Mouse (Mus musculus) cortical plate, adult 2 months (tissue): ENCODE results near the gene Smim1. TPM values are rescaled to one million over a fixed set of nuclear protein-coding genes. Genes with fewer than 3 reads are reported as not detected.

ENCODE experiments used
- H3K27ac ChIP-seq: fragments of 200-500 bp; 2 replicates; pipeline ENCODE4 v1.5.1; 2012; ENCODE audit warnings: low read length, control low read depth, inconsistent platforms; ENCODE audit not compliant: insufficient read depth
- H3K4me1 ChIP-seq: fragments of 200-500 bp; 2 replicates; pipeline ENCODE4 v1.6.1; 2011; ENCODE audit warnings: low read length; ENCODE audit not compliant: control insufficient read depth, insufficient read depth
- H3K4me3 ChIP-seq: fragments of 200-500 bp; 2 replicates; pipeline ENCODE4 v1.5.1; 2011; ENCODE audit warnings: mild to moderate bottlenecking, low read length, control low read depth; ENCODE audit not compliant: insufficient read depth
- CTCF ChIP-seq: fragments of 200-500 bp; IDR thresholded peaks from 2 replicates; pipeline ENCODE4 v1.5.1; 2011; ENCODE audit warnings: mild to moderate bottlenecking, control low read depth, low read length; ENCODE audit not compliant: insufficient read depth; ENCODE audit errors: extremely low read depth
- POLR2A ChIP-seq: fragments of 200-500 bp; IDR thresholded peaks from 2 replicates; pipeline ENCODE4 v1.6.1; 2011; ENCODE audit warnings: mild to moderate bottlenecking, low read length, control low read depth; ENCODE audit not compliant: insufficient read depth; ENCODE audit errors: extremely low read depth
- polyA plus RNA-seq: library from polyadenylated mRNA; depleted of rRNA; stranded (reverse); fragments of >200 nt; gene quantifications from 2 replicates; pipeline ENCODE4 v1.2.3, GENCODE M21; 2012; rRNA removed

The Smim1 gene
- polyA plus RNA-seq, 1 experiment: 21.3 TPM

DNA sequence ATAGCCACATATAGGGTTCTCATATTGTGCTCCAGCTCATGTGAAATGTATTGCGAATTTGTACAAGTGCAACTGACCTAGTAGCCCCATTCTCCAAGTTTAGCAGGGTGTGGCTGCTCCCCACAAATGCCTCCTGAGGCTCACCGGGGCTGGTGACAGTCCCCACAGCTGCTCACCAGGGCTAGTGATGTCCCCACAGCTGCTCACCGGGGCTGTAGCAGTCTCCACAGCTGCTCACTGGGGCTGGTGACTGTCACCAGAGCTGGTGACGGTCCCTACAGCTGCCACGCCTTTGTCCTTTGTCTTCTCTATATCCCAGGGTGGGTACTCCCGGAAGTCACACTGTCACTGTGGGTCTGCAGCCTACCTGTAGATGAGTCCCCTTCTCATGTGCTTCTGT is 19.8 kb downstream of the Smim1 start:
- no peak for TF ChIP-seq POLR2A
- no peak for TF ChIP-seq CTCF
- Histone ChIP-seq H3K27ac (no peak overlapping the region), H3K4me1 (peaks cover 4% of the 10 kb centered on the region), H3K4me3 (no peak overlapping the region)

DNA sequence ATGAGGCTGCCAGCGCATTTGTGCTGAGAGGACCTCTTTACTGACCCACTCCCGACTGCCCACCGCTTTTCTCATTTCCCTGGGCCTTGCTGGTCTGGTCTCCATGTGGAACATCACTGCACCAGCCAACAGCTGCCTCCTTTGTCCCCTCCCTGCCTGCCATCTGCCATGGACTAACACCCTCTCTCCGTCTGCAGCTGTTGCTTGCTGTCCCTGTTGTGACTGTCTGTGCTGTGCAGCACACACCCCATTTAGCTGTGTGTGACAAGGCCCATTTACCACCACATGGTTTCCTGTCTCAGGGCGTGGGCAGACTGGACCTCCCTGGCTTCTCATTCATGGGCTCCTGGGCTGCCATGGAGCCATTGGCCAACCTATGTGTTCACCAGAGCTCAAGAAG is 20.5 kb downstream of the Smim1 start:
- no peak overlapping the region for H3K4me3 ChIP-seq
- peaks cover 4% of the 10 kb centered on the region for H3K4me1 ChIP-seq
- TF ChIP-seq CTCF (no peak), POLR2A (no peak)
- no peak overlapping the region for H3K27ac ChIP-seq

DNA sequence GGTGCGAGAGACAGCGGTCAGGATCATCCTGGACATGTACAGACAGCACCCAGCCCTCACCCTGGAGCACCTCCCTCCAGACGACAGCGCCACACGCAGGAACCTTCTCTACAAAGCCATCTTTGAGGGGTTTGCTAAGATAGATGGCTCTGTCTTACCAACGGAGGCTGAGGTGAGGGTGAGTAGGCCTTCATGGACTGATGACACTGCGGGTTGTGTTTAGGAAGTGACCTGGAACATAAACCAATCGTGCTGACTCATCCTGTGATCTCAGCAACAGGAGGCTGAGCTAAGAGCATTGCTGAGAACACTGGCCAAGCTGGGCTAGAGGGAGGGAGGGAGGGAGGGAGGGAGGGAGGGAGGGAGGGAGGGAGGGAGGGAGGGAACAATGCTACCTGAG is 32.5 kb downstream of the Smim1 start:
- Histone ChIP-seq H3K27ac (no peak overlapping the region), H3K4me1 (no peaks in the 10 kb centered on the region), H3K4me3 (no peak overlapping the region)
- TF ChIP-seq CTCF (no peak), POLR2A (no peak)

DNA sequence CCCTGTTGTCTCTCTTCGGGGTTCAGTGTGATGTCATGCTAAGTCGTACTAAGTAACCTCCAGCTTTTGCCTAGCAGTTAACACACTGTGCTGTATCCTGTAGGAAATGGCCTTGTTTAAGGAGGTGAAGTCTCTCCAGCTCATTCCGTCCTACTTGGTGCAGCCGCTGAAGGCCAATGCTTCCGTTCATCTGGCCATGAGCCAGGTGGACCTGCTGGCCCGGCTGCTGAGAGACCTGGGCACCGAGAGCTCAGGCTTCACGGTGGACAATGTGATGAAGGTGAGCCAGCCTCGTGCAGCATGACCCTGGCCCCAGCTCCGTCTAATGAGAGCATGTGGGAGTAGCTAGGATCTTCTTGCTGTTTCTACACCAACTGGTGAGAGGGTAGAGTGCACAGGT is 33.3 kb downstream of the Smim1 start:
- H3K4me1 ChIP-seq: no peaks in the 10 kb centered on the region
- TF ChIP-seq CTCF (no peak), POLR2A (no peak)
- no peak overlapping the region for H3K27ac ChIP-seq
- no peak overlapping the region for H3K4me3 ChIP-seq

DNA sequence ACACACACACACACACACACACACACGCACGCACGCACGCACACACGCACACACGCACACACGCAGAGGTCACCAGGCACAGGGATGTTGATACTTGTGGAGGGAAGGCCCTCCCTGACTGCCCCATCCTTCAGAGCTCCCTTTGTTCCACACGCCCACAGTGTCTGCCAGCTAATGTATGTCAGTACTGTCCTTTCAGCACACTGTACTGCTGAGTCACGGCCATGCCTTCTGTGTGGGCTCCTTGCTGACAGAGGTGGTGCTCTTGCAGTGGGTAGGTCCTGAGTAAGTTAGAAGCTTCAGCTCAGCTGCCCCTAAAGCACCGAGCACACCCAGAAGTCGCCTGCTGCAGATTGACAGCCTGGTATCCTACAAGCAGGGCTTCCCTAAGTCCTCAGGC is 45.6 kb downstream of the Smim1 start:
- TF ChIP-seq CTCF: no peak
- no peak for TF ChIP-seq POLR2A
- no peak overlapping the region for H3K4me3 ChIP-seq

DNA sequence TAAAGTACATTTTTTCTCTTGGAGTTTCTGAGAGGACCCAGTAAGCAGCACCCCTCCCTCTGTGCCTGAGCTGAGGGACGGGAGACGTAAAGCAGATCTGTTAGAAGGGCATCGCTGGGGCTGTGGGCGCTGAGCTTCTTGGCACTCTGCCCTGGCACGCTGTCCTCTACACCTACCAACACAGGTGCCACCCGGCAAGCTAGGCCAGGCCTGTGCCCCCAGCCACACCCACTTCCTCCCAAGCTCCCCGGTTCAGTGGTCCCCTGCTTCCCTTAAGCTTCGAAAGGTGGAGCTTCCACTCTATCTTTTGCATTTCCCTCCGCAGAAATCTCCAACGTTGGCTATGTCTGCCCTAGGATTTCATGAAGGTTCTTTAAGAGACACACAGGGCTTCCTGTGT is 46.8 kb downstream of the Smim1 start:
- peaks cover 3% of the 10 kb centered on the region; the same call in 1 of the 2 replicates for H3K4me1 ChIP-seq
- no peak overlapping the region for H3K27ac ChIP-seq
- TF ChIP-seq POLR2A: no peak
- H3K4me3 ChIP-seq: no peak overlapping the region

More for the DNA sequence above, 45.6 kb downstream of the Smim1 start:
- peaks cover 3% of the 10 kb centered on the region; the same call in 1 of the 2 replicates for H3K4me1 ChIP-seq
- no peak overlapping the region for H3K27ac ChIP-seq

DNA sequence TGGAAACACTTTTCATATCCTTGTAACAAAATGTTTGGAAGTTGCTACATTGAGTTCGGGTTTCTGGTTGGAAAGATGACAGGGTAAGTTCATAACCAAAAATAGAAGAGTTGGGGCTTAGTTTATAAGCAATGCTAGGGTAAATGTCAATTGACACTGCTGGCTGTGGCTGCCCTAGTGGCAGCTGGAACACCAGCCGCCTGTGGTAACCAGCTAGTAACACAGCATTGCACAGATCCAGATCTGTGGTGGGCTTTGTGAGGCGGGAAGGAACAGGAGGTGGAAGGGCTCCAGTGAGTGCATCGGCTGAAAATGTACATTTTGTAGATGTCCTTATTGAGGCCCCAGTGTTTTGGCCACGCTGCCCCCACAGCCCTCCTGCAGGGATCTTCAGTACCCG is 50.3 kb downstream of the Smim1 start:
- no peak for TF ChIP-seq POLR2A
- TF ChIP-seq CTCF: no peak
- Histone ChIP-seq H3K27ac (no peak overlapping the region), H3K4me1 (peaks cover 3% of the 10 kb centered on the region; the same call in 1 of the 2 replicates), H3K4me3 (peak overlapping the region; percentile 92)

DNA sequence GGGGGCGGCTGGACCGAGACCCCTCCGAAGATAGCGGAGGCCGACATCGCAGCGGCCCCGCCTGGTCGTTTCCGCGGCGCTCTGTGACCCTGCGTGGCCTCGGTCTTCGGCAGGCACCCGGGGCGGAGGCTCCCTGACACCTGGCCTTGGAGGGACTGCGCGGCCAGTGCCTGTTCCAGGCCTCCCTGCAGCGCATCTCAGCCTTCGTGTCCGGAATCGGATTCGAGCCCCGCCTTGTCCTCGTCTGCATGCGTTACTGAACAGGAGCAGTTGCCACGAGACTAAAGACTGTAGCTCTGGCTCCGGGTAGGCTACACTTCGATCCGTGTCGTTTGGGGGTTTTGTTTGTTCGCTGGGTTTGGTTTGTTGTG is 50.8 kb downstream of the Smim1 start:
- H3K27ac ChIP-seq: peak overlapping the region; percentile 32; the same call in 1 of the 2 replicates
- peaks cover 2% of the 10 kb centered on the region; the same call in 1 of the 2 replicates for H3K4me1 ChIP-seq
- H3K4me3 ChIP-seq: peak overlapping the region; percentile 92
- no peak for TF ChIP-seq CTCF
- TF ChIP-seq POLR2A: no peak

DNA sequence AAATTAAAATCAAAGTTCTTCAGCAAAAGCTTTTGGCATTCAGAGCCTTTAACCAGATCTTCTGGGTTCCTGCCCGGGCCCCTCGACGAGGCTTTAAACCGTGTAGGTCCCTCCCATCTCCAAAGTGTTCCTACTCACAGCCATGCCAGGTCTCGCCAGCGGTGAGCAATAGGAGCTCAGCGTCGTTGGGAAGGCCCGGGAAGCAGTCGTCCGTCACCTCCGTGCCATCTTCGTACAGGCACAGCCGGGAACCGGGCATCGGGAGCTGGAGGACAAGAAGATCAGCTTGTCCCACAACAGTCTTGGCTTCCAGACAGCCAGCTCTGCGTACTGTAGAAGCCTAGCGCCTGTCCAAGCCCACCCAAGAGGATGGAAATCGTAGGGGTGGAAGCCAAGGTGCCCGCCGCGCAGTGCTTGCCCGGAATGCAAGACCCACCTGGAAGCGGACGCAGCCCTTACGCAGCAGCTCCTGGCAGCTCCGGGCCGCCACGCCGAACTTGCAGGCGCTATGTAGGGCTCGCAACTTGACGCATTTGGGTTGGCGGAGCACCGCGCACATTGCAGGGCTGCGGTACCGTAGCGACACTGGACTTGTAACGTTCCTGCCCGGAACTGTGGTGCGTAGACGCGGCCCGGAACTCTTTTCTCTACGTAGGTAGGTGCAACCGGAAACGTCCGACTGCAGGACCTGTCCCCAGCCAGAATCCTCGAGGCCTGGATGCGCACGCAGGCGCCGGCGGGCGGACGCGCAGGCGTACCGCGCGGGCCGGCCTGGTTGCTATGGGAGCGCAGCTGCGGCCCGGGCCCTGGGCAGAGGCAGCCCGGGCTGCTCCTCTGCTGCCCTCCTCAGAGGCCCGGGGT is 51.4 kb downstream of the Smim1 start, which contains the start of the genes Dffb and Cep104:
TSS of gene Dffb (minus strand) at position 696 of the 861 bp plus-strand sequence.
TSS of gene Cep104 (plus strand) at position 764 of the 861 bp plus-strand sequence.
- Histone ChIP-seq H3K27ac (peak within 1 kb of the TSS; percentile 74), H3K4me1 (peaks cover 2% of the 10 kb centered on the region; the same call in 1 of the 2 replicates), H3K4me3 (peak within 1 kb of the TSS; percentile 92)
- peak; percentile 80; the same call in 1 of the 2 replicates for TF ChIP-seq POLR2A
- TF ChIP-seq CTCF: no peak

Other genes with a start within 250 kb of the Smim1 start
- 36.5 and 37.5 TPM in 2 replicates for gene A430005L14Rik, start 69.0 kb downstream of the Smim1 start, polyA plus RNA-seq
- 21.9 and 22.6 TPM in 2 replicates for gene Dffb, start 51.1 kb downstream of the Smim1 start, polyA plus RNA-seq
- 19.8 and 21.9 TPM in 2 replicates for gene Cep104, start 51.0 kb downstream of the Smim1 start, polyA plus RNA-seq
- gene Lrrc47, start 14.5 kb downstream of the Smim1 start, polyA plus RNA-seq: 49.4 and 50.3 TPM in 2 replicates
- 0.04 TPM in 1 of 2 replicates, not detected in the other for gene Ccdc27, start 16.4 kb upstream of the Smim1 start, polyA plus RNA-seq
- gene Trp73, start 114.0 kb upstream of the Smim1 start, polyA plus RNA-seq: 0.51 and 0.54 TPM in 2 replicates
- gene Wrap73, start 116.1 kb upstream of the Smim1 start, polyA plus RNA-seq: 34.3 and 35.7 TPM in 2 replicates
- gene Tprgl, start 134.4 kb upstream of the Smim1 start, polyA plus RNA-seq: 235 and 239 TPM in 2 replicates
- 3.0 TPM in 2 replicates for gene Megf6, start 144.5 kb upstream of the Smim1 start, polyA plus RNA-seq